Mouse (Mus musculus): ENCODE data around the gene Magi2. TPM values are rescaled to one million over a fixed set of nuclear protein-coding genes. Genes with fewer than 3 reads are reported as not detected.

Magi2 gene
- polyA plus RNA-seq, 1 experiment from 2014 or later: 9.3 TPM

DNA sequence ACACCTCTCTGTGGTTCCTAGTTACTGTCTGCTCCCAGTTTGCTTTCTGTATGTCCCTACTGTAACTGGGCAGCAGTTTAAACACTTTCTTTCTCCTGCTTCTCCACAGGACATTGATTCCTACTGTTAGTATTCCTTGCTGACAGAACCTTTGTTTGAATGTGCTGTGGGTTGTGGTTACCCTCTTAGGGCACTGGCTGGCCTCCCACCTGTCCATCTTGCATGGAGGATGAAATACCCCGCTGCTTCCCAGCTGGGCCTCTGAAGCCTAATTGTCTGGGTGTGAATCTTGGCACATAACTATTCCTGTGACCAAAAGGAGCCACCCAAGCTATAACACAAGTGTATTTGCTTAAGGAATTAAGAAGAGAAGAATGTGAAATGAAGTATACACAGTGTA, 823.4 kb downstream of the Magi2 start:
- ATAC-seq (ENCODE audit: low FRiP score, low TSS enrichment): no peak
- Histone ChIP-seq H3K27me3 (ENCODE audit: control insufficient read depth, insufficient read depth, low read length) (no peaks in the 10 kb centered on the region), H3K4me2 (replicated peaks; ENCODE audit: low read depth, low read length) (no peak overlapping the region), H3K9me3 (ENCODE audit: control insufficient read depth, low read length) (no peaks in the 10 kb centered on the region), H3K27ac (ENCODE audit: low read depth, low read length) (no peak overlapping the region), H3K36me3 (ENCODE audit: control insufficient read depth, insufficient read depth, low read length) (no peaks in the 10 kb centered on the region), H3K9ac (ENCODE audit: low read depth, low read length) (no peak overlapping the region), H3K4me1 (ENCODE audit: control insufficient read depth, insufficient read depth, low read length) (no peaks in the 10 kb centered on the region), H3K4me3 (ENCODE audit: low read length) (no peak overlapping the region)
- WGBS: 11% methylated on average over 1 of the region's 1 CpGs

GRCm38 (mm10) chr5:20055000-20055399, 828.2 kb downstream of the Magi2 start:
- Histone ChIP-seq H3K27ac (ENCODE audit: low read depth, low read length) (no peak overlapping the region), H3K4me2 (replicated peaks; ENCODE audit: low read depth, low read length) (no peak overlapping the region), H3K4me1 (ENCODE audit: control insufficient read depth, insufficient read depth, low read length) (no peaks in the 10 kb centered on the region), H3K27me3 (ENCODE audit: control insufficient read depth, insufficient read depth, low read length) (no peaks in the 10 kb centered on the region), H3K9ac (ENCODE audit: low read depth, low read length) (no peak overlapping the region), H3K4me3 (ENCODE audit: low read length) (no peak overlapping the region), H3K36me3 (ENCODE audit: control insufficient read depth, insufficient read depth, low read length) (no peaks in the 10 kb centered on the region), H3K9me3 (ENCODE audit: control insufficient read depth, low read length) (no peaks in the 10 kb centered on the region)
- 90% methylated on average over 1 of the region's 1 CpGs for WGBS
- ATAC-seq (ENCODE audit: low FRiP score, low TSS enrichment): no peak

GRCm38 (mm10) chr5:20056074-20056842, 829.4 kb downstream of the Magi2 start:
- H3K36me3 ChIP-seq (ENCODE audit: control insufficient read depth, insufficient read depth, low read length): no peaks in the 10 kb centered on the region
- H3K9me3 ChIP-seq (ENCODE audit: control insufficient read depth, low read length): no peaks in the 10 kb centered on the region
- no peaks in the 10 kb centered on the region for H3K27me3 ChIP-seq (ENCODE audit: control insufficient read depth, insufficient read depth, low read length)
- H3K4me1 ChIP-seq (ENCODE audit: control insufficient read depth, insufficient read depth, low read length): no peaks in the 10 kb centered on the region
- no peak overlapping the region for H3K27ac ChIP-seq (ENCODE audit: low read depth, low read length)
- WGBS: 23% methylated on average over 5 of the region's 5 CpGs
- no peak overlapping the region for H3K9ac ChIP-seq (ENCODE audit: low read depth, low read length)
- H3K4me2 ChIP-seq (replicated peaks; ENCODE audit: low read depth, low read length): no peak overlapping the region
- no peak overlapping the region for H3K4me3 ChIP-seq (ENCODE audit: low read length)
- peak; percentile 90 for ATAC-seq (ENCODE audit: low FRiP score, low TSS enrichment)

GRCm38 (mm10) chr5:20056856-20057255, 830.0 kb downstream of the Magi2 start:
- WGBS: 61% methylated on average over 2 of the region's 2 CpGs

DNA sequence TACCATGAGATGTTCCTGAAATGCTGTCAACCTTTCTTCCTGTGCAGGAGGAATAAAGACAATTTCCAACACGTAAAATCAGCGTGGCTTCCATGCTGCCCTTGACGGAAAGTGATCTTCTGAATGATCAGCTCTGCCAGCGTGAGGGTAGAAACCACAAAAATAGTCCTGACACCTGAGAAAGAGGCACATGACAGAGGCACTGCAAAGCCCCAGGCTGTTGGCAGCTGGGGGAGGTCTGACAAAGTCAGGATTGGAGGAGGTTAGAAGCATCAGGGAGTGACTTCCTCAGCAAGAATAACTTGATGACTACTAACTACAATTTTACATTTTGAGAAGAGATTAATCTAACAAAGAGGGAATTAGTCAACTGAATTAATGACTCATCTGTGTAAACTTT, 835.2 kb downstream of the Magi2 start:
- Histone ChIP-seq H3K27me3 (ENCODE audit: control insufficient read depth, insufficient read depth, low read length) (no peaks in the 10 kb centered on the region), H3K9ac (ENCODE audit: low read depth, low read length) (no peak overlapping the region), H3K27ac (ENCODE audit: low read depth, low read length) (no peak overlapping the region), H3K9me3 (ENCODE audit: control insufficient read depth, low read length) (no peaks in the 10 kb centered on the region), H3K4me2 (replicated peaks; ENCODE audit: low read depth, low read length) (no peak overlapping the region), H3K36me3 (ENCODE audit: control insufficient read depth, insufficient read depth, low read length) (no peaks in the 10 kb centered on the region), H3K4me3 (ENCODE audit: low read length) (no peak overlapping the region), H3K4me1 (ENCODE audit: control insufficient read depth, insufficient read depth, low read length) (no peaks in the 10 kb centered on the region)
- 67% methylated on average over 4 of the region's 4 CpGs for WGBS
- ATAC-seq (ENCODE audit: low FRiP score, low TSS enrichment): no peak

More at GRCm38 (mm10) chr5:20056856-20057255, 830.0 kb downstream of the Magi2 start:
- Histone ChIP-seq H3K4me3 (ENCODE audit: low read length) (no peak overlapping the region), H3K4me1 (ENCODE audit: control insufficient read depth, insufficient read depth, low read length) (no peaks in the 10 kb centered on the region), H3K27ac (ENCODE audit: low read depth, low read length) (no peak overlapping the region), H3K9ac (ENCODE audit: low read depth, low read length) (no peak overlapping the region), H3K4me2 (replicated peaks; ENCODE audit: low read depth, low read length) (no peak overlapping the region), H3K27me3 (ENCODE audit: control insufficient read depth, insufficient read depth, low read length) (no peaks in the 10 kb centered on the region), H3K9me3 (ENCODE audit: control insufficient read depth, low read length) (no peaks in the 10 kb centered on the region), H3K36me3 (ENCODE audit: control insufficient read depth, insufficient read depth, low read length) (no peaks in the 10 kb centered on the region)
- no peak for ATAC-seq (ENCODE audit: low FRiP score, low TSS enrichment)

- Histone ChIP-seq H3K4me2 (replicated peaks; ENCODE audit: low read depth, low read length) (no peak overlapping the region), H3K27me3 (ENCODE audit: control insufficient read depth, insufficient read depth, low read length) (no peaks in the 10 kb centered on the region), H3K9me3 (ENCODE audit: control insufficient read depth, low read length) (no peaks in the 10 kb centered on the region), H3K36me3 (ENCODE audit: control insufficient read depth, insufficient read depth, low read length) (no peaks in the 10 kb centered on the region), H3K4me3 (ENCODE audit: low read length) (no peak overlapping the region), H3K4me1 (ENCODE audit: control insufficient read depth, insufficient read depth, low read length) (no peaks in the 10 kb centered on the region), H3K9ac (ENCODE audit: low read depth, low read length) (no peak overlapping the region), H3K27ac (ENCODE audit: low read depth, low read length) (no peak overlapping the region)
- ATAC-seq (ENCODE audit: low FRiP score, low TSS enrichment): no peak
- 91% methylated on average over 1 of the region's 1 CpGs for WGBS
Measured at GRCm38 (mm10) chr5:20065081-20065480, 838.2 kb downstream of the Magi2 start.

- Histone ChIP-seq H3K9me3 (ENCODE audit: control insufficient read depth, low read length) (no peaks in the 10 kb centered on the region), H3K4me1 (ENCODE audit: control insufficient read depth, insufficient read depth, low read length) (no peaks in the 10 kb centered on the region), H3K4me2 (replicated peaks; ENCODE audit: low read depth, low read length) (no peak overlapping the region), H3K9ac (ENCODE audit: low read depth, low read length) (no peak overlapping the region), H3K27me3 (ENCODE audit: control insufficient read depth, insufficient read depth, low read length) (no peaks in the 10 kb centered on the region), H3K36me3 (ENCODE audit: control insufficient read depth, insufficient read depth, low read length) (no peaks in the 10 kb centered on the region), H3K27ac (ENCODE audit: low read depth, low read length) (no peak overlapping the region), H3K4me3 (ENCODE audit: low read length) (no peak overlapping the region)
- ATAC-seq (ENCODE audit: low FRiP score, low TSS enrichment): no peak
- 86% methylated on average over 1 of the region's 1 CpGs for whole genome bisulfite sequencing
Measured at GRCm38 (mm10) chr5:20068496-20068895, 841.7 kb downstream of the Magi2 start.

DNA sequence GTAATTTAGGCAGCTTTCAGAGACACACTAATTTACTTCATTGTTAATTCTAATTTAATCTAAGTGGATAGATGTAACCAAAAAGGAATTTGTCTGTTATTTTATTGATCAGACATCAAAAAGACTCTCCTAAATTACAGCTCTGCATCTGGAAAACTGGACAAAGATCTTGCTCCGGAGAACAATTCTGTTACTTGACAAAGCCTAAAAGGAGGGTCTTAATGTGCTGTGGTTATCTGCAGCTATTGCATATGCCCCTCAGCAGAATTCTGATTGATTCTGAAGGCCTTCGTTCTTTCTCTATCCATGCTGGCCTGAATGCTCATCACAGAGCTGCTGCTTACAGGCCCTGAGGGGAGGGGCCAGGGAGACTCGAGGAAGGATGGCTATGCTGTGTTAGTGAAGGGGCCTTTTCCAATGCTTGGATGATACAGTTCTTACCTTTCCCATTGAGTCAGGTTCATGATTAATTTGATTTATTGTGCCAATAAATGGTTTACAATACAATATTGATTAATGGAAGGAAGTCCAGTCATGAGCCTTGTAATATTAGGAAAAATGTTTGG, 842.2 kb downstream of the Magi2 start:
- Histone ChIP-seq H3K4me2 (replicated peaks; ENCODE audit: low read depth, low read length) (no peak overlapping the region), H3K9me3 (ENCODE audit: control insufficient read depth, low read length) (no peaks in the 10 kb centered on the region), H3K4me1 (ENCODE audit: control insufficient read depth, insufficient read depth, low read length) (no peaks in the 10 kb centered on the region), H3K9ac (ENCODE audit: low read depth, low read length) (no peak overlapping the region), H3K27me3 (ENCODE audit: control insufficient read depth, insufficient read depth, low read length) (no peaks in the 10 kb centered on the region), H3K36me3 (ENCODE audit: control insufficient read depth, insufficient read depth, low read length) (no peaks in the 10 kb centered on the region), H3K4me3 (ENCODE audit: low read length) (no peak overlapping the region), H3K27ac (ENCODE audit: low read depth, low read length) (no peak overlapping the region)
- no peak for ATAC-seq (ENCODE audit: low FRiP score, low TSS enrichment)
- WGBS: 70% methylated on average over 3 of the region's 3 CpGs

- 77% methylated on average over 5 of the region's 5 CpGs for WGBS
- no peak for ATAC-seq (ENCODE audit: low FRiP score, low TSS enrichment)
- Histone ChIP-seq H3K27me3 (ENCODE audit: control insufficient read depth, insufficient read depth, low read length) (no peaks in the 10 kb centered on the region), H3K27ac (ENCODE audit: low read depth, low read length) (no peak overlapping the region), H3K4me2 (replicated peaks; ENCODE audit: low read depth, low read length) (no peak overlapping the region), H3K9me3 (ENCODE audit: control insufficient read depth, low read length) (no peaks in the 10 kb centered on the region), H3K9ac (ENCODE audit: low read depth, low read length) (no peak overlapping the region), H3K4me3 (ENCODE audit: low read length) (no peak overlapping the region), H3K4me1 (ENCODE audit: control insufficient read depth, insufficient read depth, low read length) (no peaks in the 10 kb centered on the region), H3K36me3 (ENCODE audit: control insufficient read depth, insufficient read depth, low read length) (no peaks in the 10 kb centered on the region)
Measured at GRCm38 (mm10) chr5:20074101-20074500, 847.3 kb downstream of the Magi2 start.
